Mouse (Mus musculus) right cerebral cortex, postnatal 10 days (tissue): ENCODE measurements around the gene 4931422A03Rik.
"Not testable (repeated sequence)": the region's sequence is repeated elsewhere in the genome, so short reads cannot be mapped to it uniquely, and the experiment has no call there.

Experiments used
- DNase-seq, 2 experiments: peaks; one replicate each; pipeline ENCODE4 v3.0.0; 2021; ENCODE audit warnings: low spot score in 2 of 2

Gene 4931422A03Rik

DNA sequence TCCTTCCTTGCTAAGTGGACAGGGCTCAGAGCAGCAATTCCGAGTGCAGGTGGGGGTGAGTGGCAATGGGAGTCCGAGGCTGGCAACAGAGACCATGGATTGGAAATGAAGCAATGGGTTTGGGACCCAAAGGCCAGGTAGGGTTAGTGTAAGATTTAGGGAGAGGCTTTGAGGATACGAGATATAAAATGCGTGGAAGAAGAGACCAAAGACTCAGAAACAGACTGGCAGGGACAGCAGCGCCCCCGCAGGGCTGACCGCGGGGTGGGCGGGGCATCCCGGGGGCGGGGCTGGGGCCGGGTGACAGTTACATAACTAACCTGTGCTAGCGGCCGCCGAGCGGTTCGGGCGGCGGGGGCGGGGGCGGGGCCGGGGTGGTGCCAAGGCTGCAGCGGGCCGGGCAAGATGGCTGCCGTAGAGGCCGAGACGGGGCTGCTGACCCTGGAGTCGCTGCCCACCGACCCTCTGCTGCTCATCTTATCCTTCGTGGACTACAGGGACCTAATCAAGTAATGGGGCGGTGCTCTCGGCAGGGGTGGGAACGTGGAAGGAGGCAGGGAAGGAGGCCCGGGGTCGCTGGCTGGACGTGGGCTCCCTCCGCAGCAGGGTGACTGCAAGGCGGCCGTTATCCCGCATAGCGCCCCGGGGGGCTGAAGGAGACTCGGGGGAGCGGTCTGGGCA is 563 bp downstream of the 4931422A03Rik start, which contains the start of gene Fbxo3:
Gene Fbxo3 (plus strand): TSS at position 264 of the 681 bp plus-strand sequence.
- DNase-seq = peak; percentile 80 to 85

DNA sequence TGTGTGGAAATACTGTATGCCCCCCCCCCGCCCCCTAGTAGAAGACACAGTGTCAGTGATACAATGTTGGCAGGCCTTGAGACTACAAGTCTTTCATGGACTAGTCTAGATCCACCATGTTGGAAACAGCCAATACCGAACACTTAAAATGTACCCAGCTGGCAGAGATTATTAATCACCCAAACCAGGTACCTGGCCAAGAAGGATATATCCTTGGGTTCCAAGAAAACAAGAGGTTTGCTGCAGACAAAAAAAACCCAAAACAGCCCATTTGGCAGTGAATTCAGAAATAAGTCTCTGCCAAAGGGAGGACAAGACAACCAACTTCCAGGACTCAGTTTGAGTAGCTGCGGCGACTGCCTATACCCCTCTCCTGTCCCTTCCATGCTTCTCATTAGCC is 3.5 kb downstream of the 4931422A03Rik start:
- no peak for DNase-seq

DNA sequence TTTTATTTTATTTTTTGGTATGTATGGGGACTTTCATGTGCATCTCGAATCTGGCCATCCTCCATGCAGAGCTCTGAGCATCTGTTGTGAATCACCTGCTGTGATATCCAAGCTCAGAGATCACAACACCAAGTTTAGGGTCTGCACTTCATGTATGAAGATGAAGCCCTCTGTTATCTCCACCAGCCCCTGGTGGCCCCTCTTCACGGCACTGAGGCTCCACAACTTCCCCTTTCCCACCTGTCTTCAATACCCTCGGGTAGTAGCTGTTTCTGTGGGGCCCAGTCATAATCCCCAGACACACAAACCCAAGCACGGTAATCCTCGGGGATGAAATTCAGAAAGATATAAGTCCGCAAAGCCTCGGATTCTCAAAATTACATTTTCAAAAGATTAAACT is 5.1 kb downstream of the 4931422A03Rik start:
- DNase-seq = no peak

DNA sequence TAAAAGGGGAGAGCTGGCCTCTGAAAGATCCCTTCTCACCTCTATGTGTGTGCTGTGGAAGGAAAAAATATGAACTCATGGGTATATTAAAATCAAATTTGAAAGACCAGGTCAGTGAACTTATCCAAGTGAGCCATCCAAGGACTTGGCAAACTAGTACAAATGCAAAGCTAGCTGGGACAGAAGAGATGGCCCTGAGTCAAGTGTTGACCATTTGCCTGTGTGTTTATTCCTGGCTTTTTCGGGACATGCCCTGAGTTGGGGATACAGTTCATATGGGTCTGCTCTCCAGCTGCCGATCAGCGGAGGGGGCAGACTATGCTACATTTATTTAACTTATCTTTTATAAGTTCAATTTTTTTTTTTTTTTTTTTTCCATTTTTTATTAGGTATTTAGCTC is 19.3 kb downstream of the 4931422A03Rik start:
- DNase-seq = not testable (repeated sequence)

DNA sequence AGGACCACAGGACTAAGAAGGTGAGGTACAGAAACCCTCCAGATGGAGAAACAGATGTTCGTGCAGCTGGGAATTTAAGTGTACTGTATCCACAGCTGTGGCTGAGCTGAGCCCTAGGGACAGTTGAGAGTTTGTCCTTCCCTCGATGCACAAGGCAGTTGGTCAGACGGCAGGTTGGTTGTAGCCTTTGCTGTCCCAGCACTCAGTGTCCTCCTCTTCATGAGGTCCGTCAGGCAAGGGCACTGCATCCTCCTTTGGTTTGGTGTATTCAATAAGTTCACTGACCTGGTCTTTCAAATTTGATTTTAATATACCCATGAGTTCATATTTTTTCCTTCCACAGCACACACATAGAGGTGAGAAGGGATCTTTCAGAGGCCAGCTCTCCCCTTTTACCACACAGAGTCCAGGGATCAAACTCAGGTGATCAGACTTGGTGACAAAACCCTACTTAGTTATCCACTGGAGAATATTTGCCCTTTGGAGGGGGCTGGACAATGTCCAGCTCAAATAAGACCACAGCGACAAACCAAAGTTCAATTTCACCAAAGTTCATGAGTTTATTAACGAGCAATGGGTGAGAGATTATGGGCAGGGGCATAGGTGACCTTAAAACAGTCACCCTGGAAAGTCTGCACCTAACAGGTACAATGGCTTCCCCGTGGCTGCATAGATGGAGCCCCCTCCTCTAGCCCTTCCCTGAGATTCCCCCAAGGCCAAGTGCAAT is 20.2 kb downstream of the 4931422A03Rik start:
- no peak for DNase-seq

DNA sequence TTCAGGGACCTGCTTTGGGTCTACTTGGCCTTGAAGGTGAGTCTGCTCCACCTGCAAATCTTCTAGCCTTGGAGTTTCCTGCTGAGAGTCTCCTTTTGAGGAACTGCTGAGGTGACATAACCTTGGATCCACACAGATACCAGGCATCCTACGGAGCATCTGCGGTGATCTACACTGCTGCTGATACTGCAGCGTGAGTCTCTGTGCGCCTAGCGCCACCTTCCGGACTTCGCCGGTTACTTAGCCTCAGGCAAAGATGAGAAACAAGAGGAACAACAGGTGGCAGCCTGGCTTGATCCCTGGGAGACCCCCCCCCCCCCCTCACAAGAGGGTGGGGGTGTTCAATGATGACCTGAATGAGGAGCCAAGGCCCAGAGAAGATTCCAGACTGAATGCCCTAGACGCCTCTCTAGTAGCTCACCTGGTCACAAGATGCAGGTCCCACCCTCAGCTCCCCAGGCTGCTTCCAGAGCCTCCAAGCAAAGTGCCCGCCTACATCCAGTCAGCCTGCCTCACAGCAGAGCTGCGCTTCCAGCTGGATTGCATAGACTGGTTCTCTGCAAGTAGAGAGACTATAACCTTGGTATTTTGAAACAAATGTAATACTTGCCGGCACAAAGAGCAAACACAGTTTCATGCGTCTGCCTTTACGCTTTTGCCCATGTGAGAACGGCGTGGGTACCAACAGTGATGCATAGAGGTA is 25.3 kb downstream of the 4931422A03Rik start:
- peak; percentile 77 to 84 for DNase-seq

DNA sequence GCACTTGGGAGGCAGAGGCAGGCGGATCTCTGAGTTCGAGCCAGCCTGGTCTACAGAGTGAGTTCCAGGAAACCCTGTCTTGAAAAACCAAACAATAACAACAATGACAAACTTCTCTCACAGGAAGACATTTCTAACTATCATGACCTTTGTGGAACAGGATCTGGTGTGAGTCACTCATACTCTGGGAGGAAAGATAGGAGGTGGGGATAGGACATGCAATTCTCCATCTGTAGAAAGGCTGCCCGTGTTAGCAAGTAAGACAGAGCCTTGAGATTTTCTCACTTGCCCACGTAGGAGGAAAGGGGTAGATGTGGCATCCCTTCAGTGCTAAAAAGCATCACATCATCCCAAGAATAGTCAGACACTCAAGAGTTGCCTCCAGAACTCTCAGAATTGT is 26.3 kb downstream of the 4931422A03Rik start:
- DNase-seq = no peak

DNA sequence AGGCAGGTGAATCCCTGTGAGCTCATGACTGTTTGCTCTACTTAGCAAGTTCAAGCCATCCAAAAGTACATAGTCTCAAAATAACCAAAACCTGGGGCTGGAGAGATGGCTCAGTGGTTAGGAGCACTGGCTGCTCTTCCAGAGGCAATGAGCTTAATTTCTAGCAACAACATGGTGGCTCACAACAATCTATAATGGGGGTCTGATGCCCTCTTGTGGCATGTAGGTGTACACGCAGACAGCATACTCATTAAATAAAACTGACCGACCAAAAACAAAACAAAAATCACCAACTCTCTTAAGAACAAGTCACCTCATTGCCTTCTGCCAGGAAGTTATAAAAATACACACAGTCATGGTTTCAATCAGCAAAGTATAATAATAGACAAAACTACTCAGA is 27.1 kb downstream of the 4931422A03Rik start:
- peak in 1 of 2 experiments; percentile 32 for DNase-seq

DNA sequence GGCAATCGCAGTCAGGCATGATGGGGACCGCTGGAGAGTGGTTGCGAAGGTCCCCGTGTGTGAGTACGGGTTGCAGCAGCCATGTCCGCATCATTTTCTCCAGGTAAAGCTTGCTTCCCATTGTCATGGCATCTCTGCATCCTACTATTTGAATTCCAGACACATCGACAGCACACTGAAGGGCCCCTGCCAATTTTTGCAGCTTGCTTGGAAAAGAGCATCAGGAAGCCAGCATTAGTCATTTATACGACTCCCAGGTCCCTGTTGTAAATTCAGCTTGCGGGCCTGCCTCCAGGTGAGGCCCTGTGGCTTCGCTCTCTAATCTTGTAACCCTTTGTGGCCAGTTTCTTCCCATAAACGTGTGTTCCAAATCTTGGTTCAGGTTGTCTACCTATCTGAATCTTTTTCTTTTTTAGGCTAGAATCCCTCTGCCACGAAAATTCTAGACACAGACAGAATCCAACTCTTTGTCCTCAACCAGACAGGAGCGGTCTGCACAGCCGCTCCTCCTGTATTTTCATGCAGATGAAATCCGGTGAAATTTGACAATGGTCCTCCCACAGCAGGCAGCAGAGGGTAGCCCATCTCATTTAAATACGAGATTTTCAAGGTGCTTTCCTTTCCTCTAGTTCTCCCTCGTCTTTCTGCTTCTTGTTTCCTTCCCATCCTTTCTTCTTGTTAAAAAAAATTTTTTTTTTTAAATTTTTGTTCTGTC is 35.4 kb downstream of the 4931422A03Rik start:
- DNase-seq = no peak

DNA sequence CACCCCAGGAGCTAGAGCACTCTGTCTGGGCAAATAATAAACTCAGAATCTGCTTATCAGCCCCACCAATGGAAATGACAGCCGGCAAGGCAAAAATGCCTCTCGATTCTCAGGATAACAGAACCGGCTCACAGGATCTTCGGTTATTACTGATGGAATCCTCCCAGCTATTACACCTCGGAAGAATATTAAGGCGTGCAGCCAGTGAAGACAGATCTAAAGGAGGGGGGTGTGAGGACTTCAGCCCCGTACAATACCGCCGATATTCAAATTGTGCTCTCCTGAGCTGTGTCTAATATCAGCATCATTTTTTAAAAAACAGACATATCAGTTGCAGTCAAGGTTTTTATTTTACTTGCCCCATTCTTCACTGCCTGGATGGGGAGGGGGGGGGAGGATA is 36.0 kb downstream of the 4931422A03Rik start:
- DNase-seq = no peak

DNA sequence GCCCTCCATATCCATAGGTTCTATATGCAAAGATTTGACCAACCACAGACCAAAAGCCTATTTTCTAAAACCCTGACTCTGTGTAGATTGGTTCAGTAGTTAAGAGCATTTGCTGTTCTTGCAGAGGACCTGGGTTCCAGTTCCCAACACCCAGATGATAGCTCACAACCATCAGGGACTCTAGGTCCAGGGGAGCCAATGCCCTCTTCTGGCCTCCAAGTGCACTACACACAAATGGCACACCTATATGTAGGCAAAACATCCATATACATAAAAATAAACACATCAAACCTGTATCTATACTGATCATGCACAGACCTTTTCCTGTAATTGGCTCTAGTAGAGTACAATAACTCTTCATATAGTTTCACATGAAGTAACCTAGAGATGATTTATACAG is 36.9 kb downstream of the 4931422A03Rik start:
- no peak for DNase-seq

DNA sequence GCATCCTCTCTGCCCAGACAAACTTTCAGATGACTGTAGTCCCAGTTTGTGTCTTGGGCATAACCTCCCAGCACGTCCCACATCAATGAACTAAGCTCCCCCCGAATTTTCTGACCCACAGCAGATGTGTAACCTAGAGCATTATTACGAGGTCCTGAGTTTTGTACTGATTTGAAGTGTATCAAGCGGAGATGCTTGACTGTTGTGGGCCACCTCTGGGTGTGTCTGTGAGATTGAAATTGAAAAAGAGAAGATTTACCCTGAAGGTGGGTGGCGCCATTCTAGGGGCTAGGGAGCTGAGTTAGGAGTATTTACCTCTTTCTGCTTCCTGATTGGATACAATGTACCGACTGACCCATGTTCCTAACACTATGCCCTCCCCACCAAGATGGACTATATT is 38.4 kb downstream of the 4931422A03Rik start:
- no peak for DNase-seq

DNA sequence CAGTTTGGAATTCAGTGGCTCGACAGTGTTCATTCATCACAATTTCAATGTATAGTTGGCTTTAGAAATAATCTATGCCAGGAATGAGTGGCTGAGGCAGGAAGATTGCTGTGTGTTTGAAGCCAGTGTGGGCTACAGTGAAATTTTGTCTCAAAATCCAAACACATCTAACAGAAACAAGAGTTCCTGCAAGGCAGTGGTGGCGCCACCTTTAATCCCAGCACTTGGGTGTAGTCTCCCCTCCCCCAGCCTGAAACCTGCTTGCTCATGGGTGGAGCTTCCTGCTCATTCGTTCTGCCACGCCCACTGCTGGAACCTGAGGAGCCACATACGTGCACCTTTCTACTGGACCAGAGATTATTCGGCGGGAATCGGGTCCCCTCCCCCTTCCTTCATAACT is 40.6 kb downstream of the 4931422A03Rik start:
- DNase-seq = not testable (repeated sequence)

DNA sequence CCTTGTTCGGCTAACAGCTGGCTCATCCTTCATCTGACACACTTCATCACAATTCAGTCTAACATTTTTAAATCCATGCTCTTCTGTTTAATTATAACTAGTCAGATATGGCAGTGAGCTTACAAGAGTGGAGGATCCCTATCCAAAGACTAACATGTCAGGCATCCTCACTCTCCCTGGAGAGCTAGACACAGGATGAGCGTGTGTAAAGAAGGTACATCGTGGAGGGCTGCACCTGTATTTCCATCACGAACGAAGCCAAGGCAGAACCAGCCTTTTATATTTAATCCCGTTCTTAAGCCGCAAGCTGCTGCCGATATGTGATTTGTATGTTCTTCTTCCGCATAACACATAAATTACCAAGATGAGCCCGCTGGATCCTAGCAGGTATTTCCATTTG is 45.0 kb downstream of the 4931422A03Rik start:
- DNase-seq = no peak

DNA sequence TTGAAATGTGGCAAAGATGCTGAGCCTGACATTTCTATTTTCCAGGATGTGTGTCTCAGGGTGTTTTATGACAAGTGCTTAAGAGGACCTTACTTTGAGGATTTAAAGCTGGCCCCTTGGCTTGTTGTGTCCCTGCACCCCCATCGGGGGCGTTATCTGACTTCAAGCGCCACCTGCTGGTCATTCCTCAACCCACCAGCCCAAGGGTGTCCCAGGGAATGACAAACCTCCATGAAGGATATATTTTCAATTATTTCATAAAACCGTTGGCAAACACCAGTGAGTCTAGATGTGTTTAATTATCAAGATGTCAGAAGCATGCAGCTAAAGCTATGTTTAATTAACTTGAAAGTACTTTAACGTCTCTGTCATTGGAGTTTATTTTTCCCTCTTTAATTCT is 45.9 kb downstream of the 4931422A03Rik start:
- DNase-seq = peak; percentile 62 to 84

DNA sequence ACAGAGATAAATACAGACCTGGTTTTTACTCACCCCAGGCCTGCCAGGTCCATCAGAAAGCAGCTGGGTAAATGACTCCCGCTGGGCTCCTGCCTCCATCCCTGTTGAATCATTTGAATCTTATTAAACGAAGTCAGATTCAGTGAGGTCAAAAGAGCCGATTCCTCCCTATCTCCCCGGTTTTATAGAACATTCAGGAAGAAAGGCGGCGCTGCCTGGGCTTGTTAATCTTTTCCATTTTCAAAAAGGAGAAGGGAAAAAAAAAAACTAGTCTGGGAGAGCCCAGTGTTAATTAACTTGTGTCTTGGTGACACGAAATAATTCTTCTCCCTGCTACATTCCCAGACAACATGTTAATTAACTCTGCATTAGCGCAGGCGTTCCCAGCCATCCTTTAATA is 50.4 kb downstream of the 4931422A03Rik start:
- DNase-seq = no peak

DNA sequence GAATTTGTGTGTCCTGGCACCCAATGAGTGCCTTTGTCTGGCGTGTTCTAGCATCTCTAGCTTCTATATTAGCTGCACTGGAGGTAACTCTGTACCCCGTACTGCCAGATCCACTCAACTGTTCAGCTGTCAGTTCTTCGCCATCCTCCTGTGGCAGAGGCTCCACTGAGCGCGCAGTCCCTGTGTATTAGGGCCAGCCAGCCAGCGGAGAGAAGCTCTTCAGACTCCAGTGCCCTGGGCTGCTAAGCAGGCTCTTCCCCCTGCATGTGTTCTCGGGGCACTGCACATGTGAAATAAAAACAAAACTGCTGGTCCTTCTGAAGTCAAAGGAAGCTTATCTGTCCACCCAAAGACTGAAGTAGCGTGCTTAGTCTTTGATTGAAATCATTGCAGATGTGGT is 50.9 kb downstream of the 4931422A03Rik start:
- DNase-seq = no peak

DNA sequence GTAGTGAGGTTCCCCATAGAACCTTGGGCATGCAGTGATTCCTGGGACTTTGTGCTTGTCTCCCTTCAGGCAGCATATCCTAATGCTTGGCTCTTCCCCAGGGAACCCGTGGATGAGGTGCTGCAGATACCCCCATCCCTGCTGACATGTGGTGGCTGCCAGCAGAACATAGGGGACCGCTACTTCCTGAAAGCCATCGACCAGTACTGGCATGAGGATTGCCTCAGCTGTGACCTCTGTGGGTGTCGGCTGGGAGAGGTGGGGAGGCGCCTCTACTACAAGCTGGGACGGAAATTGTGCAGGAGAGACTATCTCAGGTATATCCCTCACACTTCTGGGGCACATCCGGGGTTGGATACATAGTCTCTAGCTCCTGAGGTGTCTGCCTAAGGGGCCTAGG is 52.3 kb downstream of the 4931422A03Rik start:
- DNase-seq = no peak

DNA sequence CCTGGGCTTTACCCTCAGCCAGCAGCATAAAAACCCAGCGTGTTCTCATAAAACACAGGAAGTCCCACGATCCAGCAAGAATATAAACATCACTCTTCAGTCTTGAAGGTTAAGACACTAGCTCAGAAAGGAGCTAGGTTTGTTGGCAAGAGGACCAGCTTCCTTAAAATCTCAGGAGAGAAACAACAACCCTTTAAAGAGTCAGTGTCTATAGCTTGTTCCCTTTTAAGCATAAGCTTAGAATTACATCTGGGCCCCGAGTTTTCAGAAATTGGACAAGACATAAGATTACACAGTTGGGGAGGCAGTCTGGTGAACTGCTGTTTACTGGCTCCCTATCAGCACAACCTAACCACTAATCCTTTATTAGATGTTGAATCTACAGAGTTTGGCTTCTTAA is 56.3 kb downstream of the 4931422A03Rik start:
- no peak for DNase-seq

DNA sequence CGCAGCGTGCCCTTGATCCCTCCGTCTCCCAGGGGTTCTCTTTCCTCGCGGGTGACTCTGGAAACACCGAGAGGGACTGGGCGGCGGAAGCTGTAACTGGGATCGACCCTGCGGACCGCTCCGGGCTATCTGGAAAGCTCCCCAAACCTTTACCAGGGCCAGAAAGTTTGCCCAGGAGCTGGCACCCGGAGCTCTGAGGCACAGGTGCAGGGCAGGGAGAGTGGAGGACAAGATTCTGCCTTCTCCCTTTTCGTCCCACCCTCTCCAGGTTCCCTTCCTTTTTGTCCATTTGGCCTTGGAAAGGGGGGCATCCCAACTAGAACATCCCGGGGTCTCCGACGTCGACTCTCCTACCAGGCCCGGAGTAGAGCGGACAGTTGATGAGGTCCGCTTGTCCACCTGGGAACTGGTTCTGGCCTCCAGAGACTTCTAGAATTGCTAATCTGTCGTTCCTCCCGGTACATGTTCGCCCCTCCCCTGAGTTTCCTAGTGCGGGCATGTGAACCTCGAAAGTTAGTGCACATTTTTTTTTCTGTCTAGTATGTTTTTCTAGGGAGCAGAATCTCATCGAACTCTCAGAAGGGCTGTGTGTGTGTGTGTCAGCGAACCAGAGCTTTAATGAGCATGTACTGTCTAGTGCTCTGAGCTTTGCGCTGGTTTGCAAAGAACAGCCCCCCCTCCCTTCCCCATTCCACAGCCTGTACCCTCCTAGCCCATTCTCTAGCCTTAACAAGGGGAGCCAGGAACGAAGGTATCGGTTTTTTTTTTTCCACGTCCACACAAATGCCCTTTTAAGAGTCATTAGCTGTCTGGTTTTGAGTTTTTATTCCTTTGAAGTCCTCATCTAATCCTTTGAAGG is 57.1 kb downstream of the 4931422A03Rik start:
- DNase-seq = no peak
